Mouse (Mus musculus): ENCODE data around the gene Manea. TPM values are rescaled to one million over a fixed set of nuclear protein-coding genes. Genes with fewer than 3 reads are reported as not detected.
"Not testable (repeated sequence)": the region's sequence is repeated elsewhere in the genome, so short reads cannot be mapped to it uniquely, and the experiment has no call there.

The Manea gene
- polyA plus RNA-seq, 1 experiment from 2014 or later: 8.8 TPM

- H3K4me2 ChIP-seq (ENCODE audit: low read depth, low read length); H3K9ac ChIP-seq (ENCODE audit: low read depth, low read length); H3K27me3 ChIP-seq (replicated peaks; ENCODE audit: control insufficient read depth, insufficient read depth, low read length); H3K27ac ChIP-seq (ENCODE audit: low read length); H3K9me3 ChIP-seq (ENCODE audit: control insufficient read depth, low read length); H3K4me3 ChIP-seq (ENCODE audit: low read length); H3K36me3 ChIP-seq (ENCODE audit: control insufficient read depth, insufficient read depth, low read length); H3K4me1 ChIP-seq (ENCODE audit: control insufficient read depth, insufficient read depth, low read length); ATAC-seq: not testable (repeated sequence)
- 94% methylated on average over 1 of the region's 1 CpGs for WGBS
Measured at GRCm38 (mm10) chr4:26304731-26305130, 42.0 kb downstream of the Manea start.

GRCm38 (mm10) chr4:26277112-26277716 is 69.5 kb downstream of the Manea start:
- WGBS: 51% methylated on average over 1 of the region's 1 CpGs
- H3K9ac ChIP-seq (ENCODE audit: low read depth, low read length): no peak overlapping the region
- no peak for ATAC-seq
- H3K9me3 ChIP-seq (ENCODE audit: control insufficient read depth, low read length): no peaks in the 10 kb centered on the region
- no peaks in the 10 kb centered on the region for H3K4me1 ChIP-seq (ENCODE audit: control insufficient read depth, insufficient read depth, low read length)
- H3K36me3 ChIP-seq (ENCODE audit: control insufficient read depth, insufficient read depth, low read length): no peaks in the 10 kb centered on the region
- H3K4me2 ChIP-seq (ENCODE audit: low read depth, low read length): no peak overlapping the region
- no peaks in the 10 kb centered on the region for H3K27me3 ChIP-seq (replicated peaks; ENCODE audit: control insufficient read depth, insufficient read depth, low read length)
- H3K4me3 ChIP-seq (ENCODE audit: low read length): no peak overlapping the region
- no peak overlapping the region for H3K27ac ChIP-seq (ENCODE audit: low read length)

GRCm38 (mm10) chr4:26276264-26276663 is 70.4 kb downstream of the Manea start:
- no peak overlapping the region for H3K27ac ChIP-seq (ENCODE audit: low read length)
- no peaks in the 10 kb centered on the region for H3K36me3 ChIP-seq (ENCODE audit: control insufficient read depth, insufficient read depth, low read length)

GRCm38 (mm10) chr4:26275769-26276168 is 70.9 kb downstream of the Manea start:
- no peaks in the 10 kb centered on the region for H3K9me3 ChIP-seq (ENCODE audit: control insufficient read depth, low read length)
- H3K4me1 ChIP-seq (ENCODE audit: control insufficient read depth, insufficient read depth, low read length): no peaks in the 10 kb centered on the region
- no peaks in the 10 kb centered on the region for H3K36me3 ChIP-seq (ENCODE audit: control insufficient read depth, insufficient read depth, low read length)
- no peaks in the 10 kb centered on the region for H3K27me3 ChIP-seq (replicated peaks; ENCODE audit: control insufficient read depth, insufficient read depth, low read length)
- 76% methylated on average over 2 of the region's 2 CpGs for WGBS
- H3K27ac ChIP-seq (ENCODE audit: low read length): no peak overlapping the region
- no peak overlapping the region for H3K9ac ChIP-seq (ENCODE audit: low read depth, low read length)
- ATAC-seq: no peak
- H3K4me3 ChIP-seq (ENCODE audit: low read length): no peak overlapping the region
- H3K4me2 ChIP-seq (ENCODE audit: low read depth, low read length): no peak overlapping the region

More at GRCm38 (mm10) chr4:26276264-26276663, 70.4 kb downstream of the Manea start:
- H3K4me1 ChIP-seq (ENCODE audit: control insufficient read depth, insufficient read depth, low read length): no peaks in the 10 kb centered on the region
- H3K9ac ChIP-seq (ENCODE audit: low read depth, low read length): no peak overlapping the region
- H3K4me3 ChIP-seq (ENCODE audit: low read length): no peak overlapping the region
- H3K9me3 ChIP-seq (ENCODE audit: control insufficient read depth, low read length): no peaks in the 10 kb centered on the region
- no peaks in the 10 kb centered on the region for H3K27me3 ChIP-seq (replicated peaks; ENCODE audit: control insufficient read depth, insufficient read depth, low read length)
- H3K4me2 ChIP-seq (ENCODE audit: low read depth, low read length): no peak overlapping the region
- no peak for ATAC-seq
